Mouse (Mus musculus) bone marrow macrophage, adult 2 months (primary cell): ENCODE results near the gene Dpysl5.

ENCODE experiments used
- CTCF ChIP-seq: IDR thresholded peaks from 2 replicates; pipeline ENCODE4 v1.5.1; 2012; ENCODE audit warnings: low read depth, mild to moderate bottlenecking, low read length, moderate library complexity
- POLR2A ChIP-seq: IDR thresholded peaks from 2 replicates; pipeline ENCODE4 v1.6.1; 2012; ENCODE audit warnings: mild to moderate bottlenecking, low read depth, low read length, borderline replicate concordance

- TF ChIP-seq CTCF (no peak), POLR2A (no peak)
Measured at GRCm38 (mm10) chr5:30674001-30674400, 37.4 kb upstream of the Dpysl5 start.
